Mouse (Mus musculus): ENCODE measurements around the gene Mturn.

DNA sequence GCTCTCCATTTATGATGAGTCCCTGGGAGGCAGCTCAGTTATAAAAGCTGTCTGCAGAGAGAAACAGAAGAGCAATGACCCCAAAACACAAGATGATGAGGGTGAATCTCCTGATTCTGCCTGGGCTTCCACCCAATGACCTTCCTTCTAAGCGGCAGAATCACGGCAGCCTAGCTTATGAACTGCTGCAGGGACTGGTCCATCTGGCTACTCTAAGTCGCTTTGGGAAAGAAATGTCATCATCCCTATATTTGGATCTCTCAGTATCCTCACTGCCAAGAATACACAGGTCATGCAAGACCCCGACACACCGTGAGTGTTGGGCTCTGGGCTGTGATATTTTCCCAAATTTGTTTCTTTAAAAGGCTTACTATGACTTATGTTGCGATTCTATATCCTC lies 11.6 kb upstream of the Mturn start:
- TF ChIP-seq CTCF (IDR thresholded peaks at IDR 0.05; ENCODE audit: borderline replicate concordance, control insufficient read depth, extremely low read depth, insufficient read depth, low read length, poor library complexity) (no peak), POLR2A (IDR thresholded peaks at IDR 0.05; ENCODE audit: control insufficient read depth, extremely low read depth, insufficient read depth, low read length, poor library complexity) (no peak)
